Mouse (Mus musculus) cortical plate, adult 2 months (tissue): Measurements from ENCODE around the gene Dpy19l1.

Experiments used
- CTCF ChIP-seq: fragments of 200-500 bp; IDR thresholded peaks from 2 replicates; pipeline ENCODE4 v1.5.1; 2011; ENCODE audit warnings: mild to moderate bottlenecking, control low read depth, low read length; ENCODE audit not compliant: insufficient read depth; ENCODE audit errors: extremely low read depth
- POLR2A ChIP-seq: fragments of 200-500 bp; IDR thresholded peaks from 2 replicates; pipeline ENCODE4 v1.6.1; 2011; ENCODE audit warnings: mild to moderate bottlenecking, low read length, control low read depth; ENCODE audit not compliant: insufficient read depth; ENCODE audit errors: extremely low read depth

DNA sequence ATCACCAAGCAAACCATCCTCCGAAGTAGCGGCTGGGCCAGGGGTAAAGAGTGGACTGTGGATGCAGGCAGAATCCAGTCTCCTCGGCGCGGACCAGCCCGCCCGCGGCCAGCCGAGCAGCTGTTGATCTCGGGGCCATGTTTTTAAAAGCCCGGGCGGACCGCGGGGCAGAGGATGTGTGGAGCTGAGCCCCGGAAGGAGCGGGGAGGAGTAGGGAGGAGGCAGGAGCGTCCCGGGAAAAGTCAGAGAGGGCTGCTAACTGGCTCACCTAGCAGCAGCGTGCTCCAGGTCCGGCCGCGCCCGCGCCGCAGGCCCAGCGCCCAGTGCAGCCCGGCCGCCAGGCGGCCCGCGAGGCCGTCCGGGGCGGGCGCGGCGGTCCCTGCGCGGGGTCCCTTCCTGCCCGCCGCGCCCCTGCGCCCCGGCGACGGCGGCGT, 352 bp downstream of the Dpy19l1 start:
- TF ChIP-seq CTCF (no peak), POLR2A (no peak)
